Mouse (Mus musculus) spleen, adult 2 months (tissue): Measurements from ENCODE around the gene Parvb. TPM values are rescaled to one million over a fixed set of nuclear protein-coding genes. Genes with fewer than 3 reads are reported as not detected.
A peak's percentile ranks its signal among the peaks of the same experiment; 100 is the strongest.

Experiments used
- DNase-seq, 2 experiments: peaks; one replicate each; pipeline versions ENCODE4 v3.0.0 to v3.0.0-alpha.2; 2012 to 2021; ENCODE audit warnings: low spot score in 2 of 2, low read depth in 1 of 2
- H3K27ac ChIP-seq: fragments of 200-500 bp; 2 replicates; pipeline ENCODE4 v1.5.1; 2012; ENCODE audit warnings: low read length, inconsistent platforms; ENCODE audit not compliant: insufficient read depth
- H3K27me3 ChIP-seq: fragments of 200-500 bp; 2 replicates; pipeline ENCODE4 v1.6.1; 2012; ENCODE audit warnings: mild to moderate bottlenecking, moderate library complexity, low read length, inconsistent platforms; ENCODE audit not compliant: control insufficient read depth, insufficient read depth
- H3K36me3 ChIP-seq: fragments of 200-500 bp; 2 replicates; pipeline ENCODE4 v1.6.1; 2012; ENCODE audit warnings: mild to moderate bottlenecking, low read length, inconsistent platforms; ENCODE audit not compliant: control insufficient read depth, insufficient read depth
- H3K4me1 ChIP-seq: fragments of 200-500 bp; 2 replicates; pipeline ENCODE4 v1.6.1; 2011; ENCODE audit warnings: inconsistent platforms; ENCODE audit not compliant: control insufficient read depth, insufficient read depth, insufficient read length
- H3K4me3 ChIP-seq: fragments of 200-500 bp; 2 replicates; pipeline ENCODE4 v1.5.1; 2011; ENCODE audit warnings: mild to moderate bottlenecking, inconsistent platforms; ENCODE audit not compliant: insufficient read depth, insufficient read length; ENCODE audit errors: extremely low read depth
- CTCF ChIP-seq: fragments of 200-500 bp; IDR thresholded peaks from 2 replicates; pipeline ENCODE4 v1.5.1; 2011; ENCODE audit warnings: mild to moderate bottlenecking, inconsistent platforms; ENCODE audit not compliant: insufficient read depth, insufficient read length, insufficient replicate concordance; ENCODE audit errors: extremely low read depth
- POLR2A ChIP-seq: fragments of 200-500 bp; IDR thresholded peaks from 2 replicates; pipeline ENCODE4 v1.6.1; 2011; ENCODE audit warnings: low read depth, low read length, inconsistent platforms
- WGBS: fragments of 180-500 bp; shearing (Covaris S2); methylation state at CpG from one replicate; pipeline ENCODE4 v1.1.7; 2018; 5-methylcytosine and 5-hydroxymethylcytosine counted together
- polyA plus RNA-seq: library from polyadenylated mRNA; depleted of rRNA; stranded (reverse); fragments of >200 nt; gene quantifications from 2 replicates; pipeline ENCODE4 v1.2.3, GENCODE M21; 2012; rRNA removed

Gene Parvb
- 38.6 and 39.9 TPM in 2 replicates for polyA plus RNA-seq

DNA sequence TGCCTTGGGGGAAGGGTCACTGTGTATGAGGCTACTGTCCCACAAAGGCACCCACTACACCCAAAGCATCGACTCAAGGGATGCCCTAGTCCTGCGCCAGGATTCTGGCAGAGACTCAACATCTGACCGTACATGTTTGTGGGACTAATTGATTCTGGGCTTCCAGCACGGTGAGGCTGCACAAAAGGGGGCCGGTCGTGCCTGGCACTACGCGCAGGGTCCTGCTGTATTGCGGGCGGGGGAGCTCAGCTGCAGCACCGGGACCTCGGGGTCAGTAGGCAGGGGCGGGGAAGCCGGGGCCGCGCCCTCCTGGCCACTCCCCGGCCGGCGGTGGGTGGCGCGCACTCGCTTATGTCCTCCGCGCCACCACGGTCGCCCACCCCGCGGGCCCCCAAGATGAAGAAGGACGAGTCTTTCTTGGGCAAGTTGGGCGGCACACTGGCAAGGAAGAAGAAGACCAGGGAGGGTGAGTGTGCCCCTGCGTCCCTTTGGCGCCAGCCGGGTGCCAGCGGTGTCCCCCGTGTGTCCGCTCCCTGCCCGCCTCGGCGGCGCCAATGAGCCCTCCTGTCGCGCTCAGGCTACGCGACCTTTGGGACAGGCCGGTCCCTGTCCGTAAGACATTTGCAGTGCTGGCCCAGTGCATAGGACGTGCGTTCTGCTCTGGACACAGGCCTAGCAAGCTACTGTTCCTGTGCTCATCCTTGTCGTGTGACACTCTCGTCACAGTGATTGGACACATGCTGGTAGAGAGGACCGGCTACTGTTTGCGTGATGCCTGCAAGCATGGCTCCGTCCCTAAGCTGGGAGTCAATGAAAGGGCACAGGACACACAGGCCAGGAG is at the start of gene Parvb:
TSS of gene Parvb (plus strand) at position 323 of the 841 bp plus-strand sequence.
- no peak for DNase-seq
- peak within 1 kb of the TSS; percentile 37; the same call in 1 of the 2 replicates for H3K27ac ChIP-seq

DNA sequence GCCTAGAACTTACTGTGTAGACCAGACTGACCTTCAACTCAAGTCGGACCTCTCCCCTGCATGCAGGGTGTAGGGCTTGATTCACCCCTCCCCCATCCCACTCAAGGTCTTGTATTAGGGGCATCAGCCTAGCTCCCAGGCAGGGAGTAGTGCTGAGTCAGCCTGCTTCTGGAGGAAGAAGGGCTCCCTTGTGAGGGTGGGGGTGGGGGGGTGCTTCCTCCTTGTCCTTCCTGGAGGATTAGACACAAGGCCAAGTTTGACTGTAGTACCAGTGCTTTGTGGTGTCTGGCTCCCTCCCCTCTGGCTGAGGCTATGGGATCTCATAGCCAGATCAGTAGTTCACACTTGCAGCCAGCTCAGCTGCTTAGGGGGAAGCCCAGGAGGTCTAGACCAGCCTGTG is 47.9 kb upstream of the Parvb start:
- DNase-seq: no peak
- H3K27ac ChIP-seq: no peak overlapping the region

More for the DNA sequence above, at the start of gene Parvb:
- Histone ChIP-seq H3K27me3 (peaks cover 8% of the 10 kb centered on the region), H3K4me3 (peak within 1 kb of the TSS; percentile 56), H3K4me1 (peaks cover 6% of the 10 kb centered on the region), H3K36me3 (no peaks in the 10 kb centered on the region)
- 4% methylated on average over 53 of the region's 53 CpGs for WGBS
- TF ChIP-seq CTCF: no peak
- no peak for TF ChIP-seq POLR2A

DNA sequence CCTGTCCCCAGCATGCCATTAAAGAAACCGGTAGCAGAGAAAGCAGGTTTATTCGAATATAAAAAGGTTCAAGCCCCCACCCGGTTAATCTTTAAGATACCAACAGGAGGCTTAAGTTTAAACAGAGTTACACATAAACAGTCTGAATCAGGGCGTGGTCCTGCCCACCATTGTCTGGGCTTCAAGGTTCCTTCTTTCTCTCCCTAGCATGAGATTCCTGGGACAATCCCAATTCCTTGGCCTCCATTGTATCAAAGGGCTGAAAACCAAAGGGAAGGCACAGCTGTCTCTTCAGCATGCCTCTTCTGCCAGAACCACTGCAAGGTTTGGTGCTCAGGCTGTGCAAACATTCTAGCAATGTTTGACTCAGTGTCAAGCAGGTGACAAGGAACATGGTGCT is 45.6 kb upstream of the Parvb start:
- H3K4me3 ChIP-seq: no peak overlapping the region
- H3K27me3 ChIP-seq: no peaks in the 10 kb centered on the region
- no peaks in the 10 kb centered on the region; the same call in 1 of the 2 replicates for H3K4me1 ChIP-seq
- H3K36me3 ChIP-seq: no peaks in the 10 kb centered on the region
- no peak overlapping the region for H3K27ac ChIP-seq
- DNase-seq: no peak
- WGBS: 80% methylated on average over 4 of the region's 4 CpGs
- no peak for TF ChIP-seq POLR2A

More for the DNA sequence above, 47.9 kb upstream of the Parvb start:
- H3K4me1 ChIP-seq: no peaks in the 10 kb centered on the region; the same call in 1 of the 2 replicates
- TF ChIP-seq POLR2A (no peak), CTCF (no peak)
- no peak overlapping the region for H3K4me3 ChIP-seq
- WGBS: 8% methylated on average over 1 of the region's 1 CpGs
- no peaks in the 10 kb centered on the region for H3K27me3 ChIP-seq
- no peaks in the 10 kb centered on the region for H3K36me3 ChIP-seq

DNA sequence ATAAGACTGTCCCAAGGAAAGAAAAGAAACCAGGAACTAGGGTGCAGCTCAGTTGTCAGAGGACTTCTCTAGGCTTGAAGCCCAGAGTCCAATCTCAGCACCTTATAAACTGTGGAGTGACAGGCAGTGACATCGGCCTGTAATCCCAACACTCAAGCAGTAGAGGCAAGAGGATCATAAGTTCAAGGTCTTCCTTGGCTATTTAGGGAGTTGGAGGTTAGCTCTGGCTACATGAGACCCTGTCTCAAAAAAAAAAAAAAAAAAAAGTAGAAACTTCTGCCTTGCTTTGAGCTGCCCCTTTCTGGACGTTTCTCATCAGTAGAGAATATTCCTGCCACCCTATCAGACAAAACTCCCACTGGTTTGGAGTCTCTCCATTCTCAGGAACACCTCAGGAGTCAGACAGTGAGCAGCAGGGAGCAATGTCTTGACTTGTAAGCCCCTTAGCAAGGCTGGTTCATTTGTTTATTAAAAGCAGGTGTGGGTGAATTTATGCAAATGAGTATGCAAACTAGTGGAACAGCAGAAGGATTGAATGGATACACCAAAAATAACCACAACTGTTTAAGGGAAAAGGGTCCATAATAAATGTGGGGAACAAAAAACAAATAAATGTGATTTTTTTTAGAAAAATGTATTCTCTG is 42.8 kb upstream of the Parvb start:
- DNase-seq: no peak
- H3K4me1 ChIP-seq: peaks cover 6% of the 10 kb centered on the region; the same call in 1 of the 2 replicates
- no peak for TF ChIP-seq CTCF
- no peak for TF ChIP-seq POLR2A
- WGBS: 78% methylated on average over 2 of the region's 2 CpGs
- no peak overlapping the region for H3K4me3 ChIP-seq
- H3K27me3 ChIP-seq: no peaks in the 10 kb centered on the region
- H3K27ac ChIP-seq: no peak overlapping the region
- no peaks in the 10 kb centered on the region for H3K36me3 ChIP-seq

DNA sequence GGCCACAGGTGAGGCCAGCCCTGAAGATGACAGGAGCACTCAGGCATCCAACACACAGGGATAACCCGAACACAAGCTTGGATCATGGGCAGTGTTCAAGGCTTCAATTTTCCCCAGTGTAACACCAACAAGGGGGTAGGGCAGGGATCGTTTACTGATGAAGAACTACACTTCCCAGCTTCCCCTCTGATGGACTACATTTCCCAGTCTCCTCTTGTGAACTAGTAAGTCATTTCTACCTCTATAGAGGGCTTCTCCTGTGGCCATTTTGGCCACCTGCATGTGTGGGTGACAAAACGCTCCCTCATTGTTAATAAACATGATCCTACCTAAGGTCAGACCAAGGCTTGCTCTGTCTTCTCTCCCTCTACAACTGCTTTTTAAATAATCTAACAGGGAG is 42.0 kb upstream of the Parvb start:
- Histone ChIP-seq H3K4me3 (no peak overlapping the region), H3K4me1 (peaks cover 6% of the 10 kb centered on the region; the same call in 1 of the 2 replicates), H3K27ac (no peak overlapping the region), H3K36me3 (no peaks in the 10 kb centered on the region), H3K27me3 (no peaks in the 10 kb centered on the region)
- no peak for TF ChIP-seq POLR2A
- no peak for TF ChIP-seq CTCF
- no peak for DNase-seq
- 52% methylated on average over 3 of the region's 3 CpGs for WGBS

DNA sequence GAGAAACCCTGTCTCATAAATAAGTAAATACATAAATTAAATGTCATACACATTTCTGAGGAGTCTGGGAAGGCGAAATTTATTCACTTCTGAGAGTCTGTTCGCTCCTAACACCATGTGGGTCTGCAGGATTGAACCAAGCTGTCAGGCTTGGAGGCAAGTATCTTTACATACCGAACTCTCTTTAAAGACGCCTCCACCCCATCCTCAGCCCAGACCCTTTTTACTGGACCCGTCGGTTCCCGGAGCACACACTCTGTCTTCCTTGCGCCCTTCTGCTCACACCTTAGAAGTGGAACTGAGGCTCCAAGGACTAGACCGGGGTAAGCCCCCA is 40.2 kb upstream of the Parvb start:
- Histone ChIP-seq H3K4me1 (peaks cover 6% of the 10 kb centered on the region; the same call in 1 of the 2 replicates), H3K36me3 (peaks cover 3% of the 10 kb centered on the region; the same call in 1 of the 2 replicates), H3K27ac (peak overlapping the region; percentile 73), H3K4me3 (peak overlapping the region; percentile 88), H3K27me3 (no peaks in the 10 kb centered on the region)
- DNase-seq: no peak
- TF ChIP-seq POLR2A (no peak), CTCF (no peak)
- WGBS: 5% methylated on average over 9 of the region's 9 CpGs
